Comparison of ENCODE assay signal across 32 mouse cellular contexts in genomic region chrX:71983205-71983604, GRCm38 (mm10). TPM values are rescaled to one million over a fixed set of nuclear protein-coding genes. Genes with fewer than 3 reads are reported as not detected.
"Had no signal": no experiment of that assay in that cellular context is flagged by ENCODE, and none has a peak within 500 bp of the region (broad histone marks: within the 10 kb centered on the region; RNA-seq: fewer than 3 reads in every experiment).

No protein-coding gene starts in this region.

- H3K9me3 ChIP-seq: heart, embryonic 13.5 days; heart, embryonic 15.5 days; hindbrain, embryonic 13.5 days; hindbrain, embryonic 15.5 days; kidney, embryonic 15.5 days; limb, embryonic 13.5 days; limb, embryonic 15.5 days had no signal

- H3K9ac ChIP-seq: heart, embryonic 13.5 days; heart, embryonic 15.5 days; hindbrain, embryonic 13.5 days; hindbrain, embryonic 15.5 days; kidney, embryonic 15.5 days; limb, embryonic 13.5 days; limb, embryonic 15.5 days had no signal

- H3K27me3 ChIP-seq: heart, embryonic 15.5 days; hindbrain, embryonic 13.5 days; hindbrain, embryonic 15.5 days; limb, embryonic 13.5 days; limb, embryonic 15.5 days had no signal

- H3K4me1 ChIP-seq: heart, embryonic 13.5 days; heart, embryonic 15.5 days; hindbrain, embryonic 13.5 days; hindbrain, embryonic 15.5 days; kidney, embryonic 15.5 days; limb, embryonic 13.5 days; limb, embryonic 15.5 days had no signal

- H3K36me3 ChIP-seq: heart, embryonic 13.5 days; heart, embryonic 15.5 days; hindbrain, embryonic 13.5 days; hindbrain, embryonic 15.5 days; kidney, embryonic 15.5 days; limb, embryonic 13.5 days; limb, embryonic 15.5 days had no signal

- DNase-seq: gastrocnemius, postnatal 36 days; heart, adult 11 months; kidney, adult 11 months; layer of hippocampus, adult 9-11 months; layer of hippocampus, postnatal 36 days had no signal

- ATAC-seq: hindbrain, postnatal 0 days; intestine, embryonic 16.5 days had no signal

- H3K4me2 ChIP-seq: heart, embryonic 11.5 days; heart, embryonic 13.5 days; heart, embryonic 15.5 days; hindbrain, embryonic 13.5 days; hindbrain, embryonic 15.5 days; kidney, embryonic 15.5 days; limb, embryonic 13.5 days; limb, embryonic 15.5 days had no signal

- H3K4me3 ChIP-seq: heart, adult 2 months; heart, embryonic 13.5 days; heart, embryonic 15.5 days; hindbrain, embryonic 13.5 days; hindbrain, embryonic 15.5 days; kidney, embryonic 15.5 days; limb, embryonic 13.5 days; limb, embryonic 15.5 days had no signal

- H3K27ac ChIP-seq: heart, adult 2 months; heart, embryonic 13.5 days; heart, embryonic 15.5 days; hindbrain, embryonic 13.5 days; hindbrain, embryonic 15.5 days; hindbrain, postnatal 0 days; kidney, embryonic 15.5 days; kidney, postnatal 0 days; limb, embryonic 13.5 days; limb, embryonic 15.5 days had no signal

RNA-seq across cellular contexts. Expression of gene Cnga2, which starts 8.4 kb away (rescaled TPM):
- total RNA-seq: gastrocnemius, adult 18-20 months; gastrocnemius, adult 8-10 months; gastrocnemius, postnatal 36 days; heart, adult 2 months; heart, postnatal 36 days; hematopoietic stem cell, adult 5-6 weeks; layer of hippocampus, postnatal 36 days had no signal
- polyA plus RNA-seq: hindbrain, embryonic 11.5 days; kidney, adult 2 months; kidney, postnatal 0 days; large intestine, adult 2 months had no signal

RNA-seq across cellular contexts. Expression of gene Fate1, which starts 10.4 kb away (rescaled TPM):
- total RNA-seq: gastrocnemius, adult 18-20 months; gastrocnemius, adult 8-10 months; gastrocnemius, postnatal 14 days; gastrocnemius, postnatal 36 days; heart, adult 2 months; heart, postnatal 14 days; heart, postnatal 36 days; hematopoietic stem cell, adult 5-6 weeks; hindbrain, postnatal 0 days; layer of hippocampus, adult 18-20 months; layer of hippocampus, postnatal 14 days; layer of hippocampus, postnatal 36 days; left cerebral cortex, postnatal 25 days; left cerebral cortex, postnatal 4 days had no signal
- polyA plus RNA-seq: heart, adult 2 months; heart, embryonic 11.5 days; heart, embryonic 13.5 days; heart, embryonic 15.5 days; hindbrain, embryonic 13.5 days; hindbrain, postnatal 0 days; intestine, embryonic 14.5 days; intestine, embryonic 16.5 days; kidney, adult 2 months; kidney, embryonic 15.5 days; kidney, postnatal 0 days; large intestine, adult 2 months; limb, embryonic 11.5 days; limb, embryonic 13.5 days had no signal

RNA-seq across cellular contexts. Expression of gene Prrg3, which starts 20.8 kb away (rescaled TPM):
- total RNA-seq: hematopoietic stem cell, adult 5-6 weeks had no signal
